Mouse (Mus musculus): ENCODE measurements around the gene Abhd13. TPM values are rescaled to one million over a fixed set of nuclear protein-coding genes. Genes with fewer than 3 reads are reported as not detected.

The Abhd13 gene
- polyA plus RNA-seq, 1 experiment from 2014 or later = 16.5 TPM

- no peak overlapping the region for H3K27ac ChIP-seq (replicated peaks)
- H3K4me2 ChIP-seq (replicated peaks) = peak overlapping the region; percentile 66
- WGBS = under 1% methylated on average over 47 of the region's 47 CpGs
- peaks cover 21% of the 10 kb centered on the region for H3K36me3 ChIP-seq
- no peaks in the 10 kb centered on the region for H3K27me3 ChIP-seq
- peak overlapping the region; percentile 50 for H3K9ac ChIP-seq
- ATAC-seq (ENCODE audit: insufficient number of reproducible peaks, low FRiP score, low TSS enrichment, low read depth) = peak; percentile 96
- peaks cover 27% of the 10 kb centered on the region for H3K4me1 ChIP-seq
- no peaks in the 10 kb centered on the region for H3K9me3 ChIP-seq (replicated peaks)
- peak overlapping the region; percentile 63 for H3K4me3 ChIP-seq (replicated peaks)
Observed at GRCm38 (mm10) chr8:9975898-9976611, 1.5 kb upstream of the Abhd13 start.

- Histone ChIP-seq H3K9ac (peak overlapping the region; percentile 67; the same call in 1 of the 2 replicates), H3K36me3 (peaks cover 13% of the 10 kb centered on the region), H3K27me3 (no peaks in the 10 kb centered on the region), H3K27ac (replicated peaks) (peak overlapping the region; percentile 82), H3K9me3 (replicated peaks) (no peaks in the 10 kb centered on the region), H3K4me3 (replicated peaks) (peak overlapping the region; percentile 94), H3K4me2 (replicated peaks) (peak overlapping the region; percentile 66), H3K4me1 (peaks cover 27% of the 10 kb centered on the region)
- WGBS = 36% methylated on average over 15 of the region's 15 CpGs
- ATAC-seq (ENCODE audit: insufficient number of reproducible peaks, low FRiP score, low TSS enrichment, low read depth) = no peak
Observed at GRCm38 (mm10) chr8:9977016-9977415, 491 bp upstream of the Abhd13 start.

DNA sequence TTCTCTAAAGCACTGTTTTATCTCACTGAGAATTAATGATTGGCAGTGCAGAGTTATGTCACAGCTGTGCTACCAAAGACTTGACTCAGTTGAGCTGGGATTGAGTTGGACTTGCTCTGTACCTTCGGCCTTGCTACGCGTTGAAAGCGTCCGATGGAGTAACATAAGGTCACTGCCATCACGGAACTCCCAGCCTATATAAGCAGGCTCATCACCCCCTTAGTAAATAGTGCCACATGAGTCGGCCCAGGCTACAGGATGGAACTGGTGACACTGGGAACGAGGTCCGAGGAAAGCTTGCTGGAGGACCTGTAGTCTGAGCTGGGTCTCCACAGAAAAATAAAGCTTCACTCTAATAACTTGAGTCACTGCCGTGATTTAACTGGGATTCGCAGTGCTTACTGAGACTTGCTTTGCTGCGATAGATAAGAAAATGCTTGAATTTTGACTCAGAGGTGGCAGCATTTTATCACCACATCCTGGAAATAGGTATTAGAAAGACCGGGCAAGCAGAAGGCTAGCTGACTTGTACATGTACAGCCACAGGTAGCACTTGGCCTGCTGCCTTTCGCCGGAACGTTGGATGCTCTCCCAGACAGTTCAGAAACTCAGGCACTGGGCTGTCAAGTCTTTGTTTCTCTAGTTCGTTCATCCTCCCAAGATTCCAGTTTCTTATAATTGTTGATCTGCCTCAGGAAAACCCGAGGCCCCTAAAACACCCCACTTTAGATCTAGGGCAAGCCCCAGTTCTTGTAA is 1.1 kb downstream of the Abhd13 start:
- peak overlapping the region; percentile 67 for H3K9ac ChIP-seq
- H3K4me2 ChIP-seq (replicated peaks) = peak overlapping the region; percentile 66
- H3K36me3 ChIP-seq = peaks cover 9% of the 10 kb centered on the region; the same call in 1 of the 2 replicates
- 56% methylated on average over 18 of the region's 18 CpGs for WGBS
- H3K27ac ChIP-seq (replicated peaks) = 0 out of 2 replicates have a peak overlapping the region, but pooled peaks have one; percentile 82
- H3K4me1 ChIP-seq = peaks cover 27% of the 10 kb centered on the region
- peak overlapping the region; percentile 94 for H3K4me3 ChIP-seq (replicated peaks)
- ATAC-seq (ENCODE audit: insufficient number of reproducible peaks, low FRiP score, low TSS enrichment, low read depth) = no peak
- H3K9me3 ChIP-seq (replicated peaks) = no peaks in the 10 kb centered on the region
- no peaks in the 10 kb centered on the region for H3K27me3 ChIP-seq

- Histone ChIP-seq H3K4me3 (replicated peaks) (no peak overlapping the region), H3K27ac (replicated peaks) (no peak overlapping the region), H3K9me3 (replicated peaks) (no peaks in the 10 kb centered on the region), H3K9ac (no peak overlapping the region), H3K27me3 (no peaks in the 10 kb centered on the region), H3K4me1 (peaks cover 27% of the 10 kb centered on the region), H3K36me3 (peaks cover 9% of the 10 kb centered on the region; the same call in 1 of the 2 replicates), H3K4me2 (replicated peaks) (no peak overlapping the region)
- 77% methylated on average over 1 of the region's 1 CpGs for WGBS
- ATAC-seq (ENCODE audit: insufficient number of reproducible peaks, low FRiP score, low TSS enrichment, low read depth) = no peak
Observed at GRCm38 (mm10) chr8:9979746-9980145, 2.2 kb downstream of the Abhd13 start.

DNA sequence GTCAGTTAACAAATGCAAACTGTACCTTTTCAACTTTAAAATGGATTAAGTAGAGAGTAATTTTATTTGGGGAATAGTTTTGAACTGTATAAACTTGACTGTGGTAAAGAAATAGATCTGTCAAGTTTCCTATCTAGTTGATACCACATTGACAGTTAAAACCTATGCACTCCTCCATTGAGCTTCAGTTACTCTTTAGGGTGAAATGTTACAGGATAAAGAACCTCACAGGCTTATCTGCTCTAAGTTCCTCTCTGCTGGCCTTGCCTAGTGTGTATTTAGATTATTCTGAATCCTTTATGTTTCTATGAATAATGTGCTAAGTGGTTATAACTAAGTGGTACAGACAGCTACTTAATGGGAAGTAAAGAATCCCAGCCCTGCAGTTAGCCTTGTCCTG is 2.7 kb downstream of the Abhd13 start:
- Histone ChIP-seq H3K9ac (no peak overlapping the region), H3K4me1 (peaks cover 24% of the 10 kb centered on the region), H3K4me3 (replicated peaks) (no peak overlapping the region), H3K36me3 (peaks cover 9% of the 10 kb centered on the region; the same call in 1 of the 2 replicates), H3K9me3 (replicated peaks) (no peaks in the 10 kb centered on the region), H3K27ac (replicated peaks) (no peak overlapping the region), H3K27me3 (no peaks in the 10 kb centered on the region), H3K4me2 (replicated peaks) (no peak overlapping the region)
- no peak for ATAC-seq (ENCODE audit: insufficient number of reproducible peaks, low FRiP score, low TSS enrichment, low read depth)

DNA sequence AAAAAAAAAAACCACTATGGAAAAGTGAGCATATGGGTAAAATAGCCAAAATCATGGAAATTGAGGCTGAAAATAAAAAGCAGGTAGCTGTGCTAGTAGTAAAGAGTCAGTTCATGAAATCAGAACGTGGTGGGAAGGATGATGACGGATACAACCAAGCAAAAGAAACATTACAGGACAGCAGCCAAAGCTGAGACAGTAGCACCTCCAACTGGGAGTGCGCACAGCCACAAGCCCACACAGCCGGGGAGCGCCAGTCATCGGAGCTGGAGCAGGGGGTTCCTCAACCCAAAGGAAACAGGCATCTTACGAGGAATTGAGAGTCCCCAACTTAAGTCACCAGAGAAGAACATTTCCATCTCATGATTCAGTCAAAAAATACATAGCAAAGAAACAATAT is 26.6 kb downstream of the Abhd13 start:
- Histone ChIP-seq H3K4me1 (peaks cover 9% of the 10 kb centered on the region), H3K4me2 (replicated peaks) (no peak overlapping the region), H3K9me3 (replicated peaks) (no peaks in the 10 kb centered on the region), H3K9ac (no peak overlapping the region), H3K4me3 (replicated peaks) (no peak overlapping the region), H3K36me3 (no peaks in the 10 kb centered on the region), H3K27ac (replicated peaks) (no peak overlapping the region), H3K27me3 (peaks cover 12% of the 10 kb centered on the region)
- 71% methylated on average over 7 of the region's 7 CpGs for WGBS
- no peak for ATAC-seq (ENCODE audit: insufficient number of reproducible peaks, low FRiP score, low TSS enrichment, low read depth)

DNA sequence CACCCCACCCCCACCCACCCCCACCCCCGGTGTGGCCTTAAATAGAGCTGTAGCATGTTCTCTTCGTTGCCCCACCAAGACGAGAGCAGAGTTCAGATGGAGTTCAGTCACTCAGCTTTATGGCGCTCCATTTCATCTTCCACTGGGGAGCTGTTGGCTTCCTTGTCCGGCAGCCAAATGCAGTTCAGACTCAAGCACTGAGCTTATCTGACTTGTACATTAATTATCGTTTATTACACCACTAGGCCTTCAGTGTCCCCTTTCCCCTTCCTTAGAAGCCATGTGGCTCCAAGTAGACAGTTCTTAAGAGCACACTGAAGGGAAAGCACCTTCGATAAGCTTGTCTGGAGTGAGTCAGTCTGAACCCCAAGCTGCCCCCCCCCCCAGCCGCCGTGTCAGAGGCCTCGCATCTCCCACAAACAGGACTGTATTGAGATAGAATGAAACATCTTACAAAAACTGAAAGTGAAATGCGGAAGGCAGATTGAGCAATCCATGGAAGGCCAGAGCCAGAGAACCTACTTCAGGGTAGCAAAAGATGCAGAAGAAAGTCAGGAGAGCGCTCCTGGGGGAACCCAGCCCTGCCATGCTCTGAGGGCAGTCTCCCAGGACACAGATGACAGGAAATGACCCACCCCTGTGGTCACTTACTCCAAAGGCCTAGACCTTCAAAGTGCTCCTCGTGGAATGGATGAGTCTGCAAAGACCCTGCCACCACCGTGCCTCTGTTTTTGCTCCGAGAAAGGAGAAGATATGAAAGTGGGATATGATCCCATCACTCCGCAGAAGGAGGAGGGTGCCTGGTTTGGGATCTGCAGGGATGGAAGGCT is 28.9 kb downstream of the Abhd13 start, which contains the start of gene Tnfsf13b:
Tnfsf13b (plus strand) TSS at position 312 of the 830 bp plus-strand sequence.
- no peak within 1 kb of the TSS for H3K9ac ChIP-seq
- H3K9me3 ChIP-seq (replicated peaks) = no peaks in the 10 kb centered on the region
- peaks cover 9% of the 10 kb centered on the region for H3K4me1 ChIP-seq
- WGBS = 68% methylated on average over 16 of the region's 16 CpGs
- H3K36me3 ChIP-seq = no peaks in the 10 kb centered on the region
- no peak; the same call in 1 of the 2 replicates for ATAC-seq (ENCODE audit: insufficient number of reproducible peaks, low FRiP score, low TSS enrichment, low read depth)
- H3K27ac ChIP-seq (replicated peaks) = no peak within 1 kb of the TSS
- H3K4me2 ChIP-seq (replicated peaks) = peak within 1 kb of the TSS; percentile 53
- H3K4me3 ChIP-seq (replicated peaks) = peak within 1 kb of the TSS; percentile 34
- H3K27me3 ChIP-seq = peaks cover 12% of the 10 kb centered on the region

DNA sequence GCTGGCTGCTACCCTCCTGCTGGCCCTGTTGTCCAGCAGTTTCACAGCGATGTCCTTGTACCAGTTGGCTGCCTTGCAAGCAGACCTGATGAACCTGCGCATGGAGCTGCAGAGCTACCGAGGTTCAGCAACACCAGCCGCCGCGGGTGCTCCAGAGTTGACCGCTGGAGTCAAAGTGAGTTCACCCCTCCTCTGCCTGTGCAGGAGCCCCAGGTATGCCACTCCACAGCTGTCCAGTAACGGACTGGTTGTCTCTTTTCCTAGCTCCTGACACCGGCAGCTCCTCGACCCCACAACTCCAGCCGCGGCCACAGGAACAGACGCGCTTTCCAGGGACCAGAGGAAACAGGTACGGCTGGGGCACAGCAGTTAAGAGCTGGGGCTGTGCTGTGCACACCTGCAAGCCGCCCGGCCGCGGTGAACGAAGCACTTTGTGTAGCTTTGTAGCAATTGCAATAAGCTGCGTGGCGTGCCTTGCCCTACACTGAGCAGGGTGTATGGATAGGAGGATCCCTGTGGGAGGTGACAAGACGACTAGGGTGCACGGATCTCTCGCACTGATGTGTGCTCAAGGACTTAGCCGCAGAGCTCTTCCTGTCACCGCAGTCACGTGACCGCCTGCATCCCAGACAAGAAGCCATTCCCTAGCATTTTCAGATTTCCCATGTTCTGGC is 29.6 kb downstream of the Abhd13 start:
- WGBS = 4% methylated on average over 29 of the region's 29 CpGs
- Histone ChIP-seq H3K9me3 (replicated peaks) (no peaks in the 10 kb centered on the region), H3K27ac (replicated peaks) (no peak overlapping the region), H3K4me2 (replicated peaks) (peak overlapping the region; percentile 53), H3K9ac (no peak overlapping the region), H3K27me3 (peaks cover 12% of the 10 kb centered on the region), H3K4me1 (peaks cover 9% of the 10 kb centered on the region), H3K36me3 (no peaks in the 10 kb centered on the region), H3K4me3 (replicated peaks) (peak overlapping the region; percentile 34)
- ATAC-seq (ENCODE audit: insufficient number of reproducible peaks, low FRiP score, low TSS enrichment, low read depth) = peak; percentile 39; the same call in 1 of the 2 replicates

GRCm38 (mm10) chr8:10007660-10008028 is 30.1 kb downstream of the Abhd13 start:
- no peak for ATAC-seq (ENCODE audit: insufficient number of reproducible peaks, low FRiP score, low TSS enrichment, low read depth)
- Histone ChIP-seq H3K4me1 (peaks cover 9% of the 10 kb centered on the region), H3K36me3 (no peaks in the 10 kb centered on the region), H3K27ac (replicated peaks) (no peak overlapping the region), H3K4me3 (replicated peaks) (peak overlapping the region; percentile 34), H3K9me3 (replicated peaks) (no peaks in the 10 kb centered on the region), H3K27me3 (peaks cover 12% of the 10 kb centered on the region), H3K9ac (no peak overlapping the region), H3K4me2 (replicated peaks) (peak overlapping the region; percentile 53)
- WGBS = 37% methylated on average over 6 of the region's 6 CpGs

GRCm38 (mm10) chr8:10016252-10016651 is 38.7 kb downstream of the Abhd13 start:
- no peaks in the 10 kb centered on the region for H3K27me3 ChIP-seq
- 73% methylated on average over 1 of the region's 1 CpGs for WGBS
- H3K27ac ChIP-seq (replicated peaks) = no peak overlapping the region
- no peaks in the 10 kb centered on the region for H3K4me1 ChIP-seq
- no peak overlapping the region for H3K9ac ChIP-seq
- H3K4me3 ChIP-seq (replicated peaks) = no peak overlapping the region
- H3K9me3 ChIP-seq (replicated peaks) = no peaks in the 10 kb centered on the region
- no peak overlapping the region for H3K4me2 ChIP-seq (replicated peaks)
- H3K36me3 ChIP-seq = no peaks in the 10 kb centered on the region
- ATAC-seq (ENCODE audit: insufficient number of reproducible peaks, low FRiP score, low TSS enrichment, low read depth) = no peak

Measured in embryonic facial prominence, embryonic 15.5 days (tissue).